Mouse (Mus musculus) ES-Bruce4 (cell line): ENCODE measurements at regions not wholly inside any gene's neighbourhood (a gene's known extent, or its start where the extent isn't known, plus 50 kb on each side); places are given as distances from the start of the nearest gene placed in this dataset.

ENCODE experiments used
- H3K27ac ChIP-seq: 2 replicates; pipeline ENCODE4 v1.5.1; 2012; ENCODE audit warnings: low read length, inconsistent platforms; ENCODE audit not compliant: insufficient read depth
- H3K27me3 ChIP-seq: 2 replicates; pipeline ENCODE4 v1.6.1; 2012; ENCODE audit warnings: mild to moderate bottlenecking, low read length, inconsistent platforms; ENCODE audit not compliant: control insufficient read depth, poor library complexity, insufficient read depth, severe bottlenecking
- H3K36me3 ChIP-seq: 2 replicates; pipeline ENCODE4 v1.6.1; 2012; ENCODE audit warnings: inconsistent platforms, mild to moderate bottlenecking, low read length, moderate library complexity; ENCODE audit not compliant: control insufficient read depth, poor library complexity, insufficient read depth, severe bottlenecking
- H3K4me1 ChIP-seq: one replicate; pipeline ENCODE4 v1.8.1; 2011; ENCODE audit warnings: low read length; ENCODE audit not compliant: control insufficient read depth, insufficient read depth
- H3K4me3 ChIP-seq: 2 replicates; pipeline ENCODE4 v1.5.1; 2011; ENCODE audit warnings: low read depth, mild to moderate bottlenecking, low read length
- H3K9ac ChIP-seq: 2 replicates; pipeline ENCODE4 v1.6.1; 2012; ENCODE audit warnings: low read depth, mild to moderate bottlenecking, inconsistent platforms; ENCODE audit not compliant: poor library complexity, severe bottlenecking
- H3K9me3 ChIP-seq: replicated peaks from 2 replicates; pipeline ENCODE4 v1.6.1; 2012; ENCODE audit warnings: mild to moderate bottlenecking, low read length, inconsistent platforms; ENCODE audit not compliant: control insufficient read depth, poor library complexity, insufficient read depth, severe bottlenecking
- CTCF ChIP-seq: IDR thresholded peaks from one replicate; pipeline ENCODE4 v1.8.1; 2011; ENCODE audit warnings: low read depth, low read length
- EP300 ChIP-seq: IDR thresholded peaks from 2 replicates; pipeline ENCODE4 v1.6.1; 2011; ENCODE audit warnings: low read depth, low read length; ENCODE audit not compliant: insufficient read depth
- POLR2A ChIP-seq: IDR thresholded peaks from one replicate; pipeline ENCODE4 v1.8.1; 2011; ENCODE audit warnings: low read length; ENCODE audit not compliant: insufficient read depth

DNA sequence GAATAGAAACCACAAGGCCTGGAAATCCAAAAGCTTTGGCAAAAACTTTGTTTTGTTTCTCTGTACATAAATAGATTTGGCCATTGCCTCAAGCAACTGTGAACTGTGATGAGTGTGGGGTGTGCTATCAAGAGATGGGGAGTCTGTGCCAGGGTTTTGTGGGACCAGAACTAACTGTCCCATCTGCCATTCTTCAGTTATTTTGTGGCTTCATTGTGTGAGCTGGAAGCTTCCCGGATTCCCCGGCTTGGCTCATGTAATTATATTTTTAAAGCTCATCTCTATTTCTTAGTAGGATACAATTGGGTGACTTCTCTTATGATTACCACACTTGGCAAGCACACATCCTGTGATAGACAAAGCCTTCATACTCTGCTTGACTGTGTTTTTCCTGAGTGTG lies 143.6 kb upstream of the Rasgrp1 start:
- no peak overlapping the region for H3K9ac ChIP-seq
- no peaks in the 10 kb centered on the region for H3K4me1 ChIP-seq
- TF ChIP-seq POLR2A = no peak
- TF ChIP-seq EP300 = no peak
- TF ChIP-seq CTCF = no peak
- no peaks in the 10 kb centered on the region for H3K36me3 ChIP-seq
- no peak overlapping the region for H3K27ac ChIP-seq
- H3K4me3 ChIP-seq = no peak overlapping the region
- no peaks in the 10 kb centered on the region for H3K9me3 ChIP-seq
- H3K27me3 ChIP-seq = no peaks in the 10 kb centered on the region; the same call in 1 of the 2 replicates

DNA sequence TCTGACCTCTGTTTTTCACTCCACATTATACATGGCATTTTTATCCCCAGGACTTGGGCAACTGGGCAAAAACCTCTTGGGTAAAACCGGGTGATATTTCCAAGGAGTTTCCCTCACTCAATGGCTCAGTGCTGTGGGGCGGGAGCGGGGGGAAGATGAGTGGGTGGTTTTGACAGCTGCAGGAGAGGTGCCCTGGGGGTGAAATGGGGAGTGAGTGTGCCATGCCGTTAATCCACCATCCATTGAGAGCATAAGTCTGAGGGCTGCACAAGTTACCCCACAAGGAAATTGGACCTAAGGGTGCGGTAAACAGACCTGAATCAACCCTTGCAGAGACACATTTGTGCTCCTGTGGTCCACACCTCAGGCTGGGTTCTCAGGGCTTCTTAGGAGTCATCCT lies 155.8 kb upstream of the Rasgrp1 start:
- TF ChIP-seq EP300 (no peak), CTCF (no peak), POLR2A (no peak)
- no peaks in the 10 kb centered on the region for H3K36me3 ChIP-seq
- H3K27ac ChIP-seq = no peak overlapping the region
- H3K9ac ChIP-seq = no peak overlapping the region
- no peak overlapping the region for H3K4me3 ChIP-seq
- no peaks in the 10 kb centered on the region for H3K27me3 ChIP-seq
- no peaks in the 10 kb centered on the region for H3K4me1 ChIP-seq
- H3K9me3 ChIP-seq = no peaks in the 10 kb centered on the region

DNA sequence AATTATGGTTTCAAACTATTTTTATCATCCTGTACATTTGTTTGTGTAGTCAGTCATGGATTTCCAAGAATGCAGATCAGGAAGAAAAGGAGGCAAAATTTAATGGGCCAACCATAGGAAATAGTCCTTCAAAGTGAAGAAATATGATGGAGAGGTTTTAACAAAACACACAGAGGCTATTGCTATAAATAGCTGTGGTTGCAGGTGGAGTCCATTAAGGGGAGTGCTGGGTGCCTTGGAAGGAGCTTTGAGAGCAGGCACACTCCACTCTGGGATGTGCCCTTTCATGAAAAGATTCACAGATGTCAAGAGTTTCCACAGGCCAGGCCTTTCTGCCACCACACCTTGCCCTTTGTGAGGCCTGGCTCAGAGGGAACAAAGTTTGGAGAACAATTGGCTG lies 159.8 kb upstream of the Rasgrp1 start:
- TF ChIP-seq EP300 (no peak), POLR2A (no peak)
- H3K9ac ChIP-seq = no peak overlapping the region
- no peak overlapping the region for H3K4me3 ChIP-seq
- no peaks in the 10 kb centered on the region for H3K4me1 ChIP-seq
- H3K9me3 ChIP-seq = no peaks in the 10 kb centered on the region; the same call in 1 of the 2 replicates
- no peaks in the 10 kb centered on the region for H3K36me3 ChIP-seq
- no peaks in the 10 kb centered on the region for H3K27me3 ChIP-seq
- no peak overlapping the region for H3K27ac ChIP-seq

DNA sequence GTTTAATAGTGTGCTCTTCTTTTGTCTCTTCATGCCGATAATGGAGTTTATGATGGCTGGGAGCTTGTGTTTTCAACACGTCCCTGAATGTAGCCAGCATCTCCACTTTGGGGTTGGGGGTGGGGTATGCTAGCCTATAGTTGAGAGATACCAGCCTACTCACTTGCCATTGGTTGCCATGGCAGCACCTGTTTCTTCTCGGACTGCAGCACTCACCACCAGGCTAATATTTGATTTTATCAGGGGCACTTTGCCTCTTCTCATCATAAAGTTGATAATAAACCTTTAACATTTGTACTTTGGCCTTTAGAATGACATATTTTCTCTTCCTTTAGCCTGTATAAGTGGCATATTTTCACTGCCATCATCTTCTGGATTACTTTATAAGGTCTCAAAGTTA lies 168.9 kb upstream of the Rasgrp1 start:
- no peak for TF ChIP-seq EP300
- no peak for TF ChIP-seq CTCF
- TF ChIP-seq POLR2A = no peak
- Histone ChIP-seq H3K27me3 (no peaks in the 10 kb centered on the region), H3K4me3 (no peak overlapping the region), H3K4me1 (no peaks in the 10 kb centered on the region), H3K27ac (no peak overlapping the region), H3K9me3 (no peaks in the 10 kb centered on the region; the same call in 1 of the 2 replicates), H3K9ac (no peak overlapping the region), H3K36me3 (no peaks in the 10 kb centered on the region)

DNA sequence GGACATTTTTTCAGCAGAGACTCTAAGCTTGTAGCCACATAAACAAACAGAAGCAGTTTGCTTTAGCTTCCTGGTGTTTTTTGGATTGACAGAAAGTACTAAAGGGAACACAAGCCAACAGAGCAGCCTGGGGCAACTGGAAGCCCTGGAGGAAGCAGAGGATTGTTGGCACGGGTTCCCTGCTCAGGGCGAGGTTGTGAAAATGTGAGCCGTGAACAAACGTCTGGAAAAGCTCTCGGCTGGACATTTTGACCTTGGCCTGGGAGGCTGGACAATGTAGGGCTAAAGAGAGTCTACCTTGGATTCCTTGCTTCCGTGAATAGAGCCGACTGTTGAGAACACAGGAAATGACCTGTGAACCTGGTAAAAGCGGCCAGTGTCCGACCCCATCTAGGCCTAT lies 169.8 kb upstream of the Rasgrp1 start:
- Histone ChIP-seq H3K36me3 (no peaks in the 10 kb centered on the region), H3K27me3 (no peaks in the 10 kb centered on the region), H3K27ac (no peak overlapping the region), H3K4me1 (no peaks in the 10 kb centered on the region), H3K9ac (no peak overlapping the region), H3K9me3 (no peaks in the 10 kb centered on the region), H3K4me3 (no peak overlapping the region)
- TF ChIP-seq POLR2A = no peak
- TF ChIP-seq CTCF = no peak
- no peak for TF ChIP-seq EP300

DNA sequence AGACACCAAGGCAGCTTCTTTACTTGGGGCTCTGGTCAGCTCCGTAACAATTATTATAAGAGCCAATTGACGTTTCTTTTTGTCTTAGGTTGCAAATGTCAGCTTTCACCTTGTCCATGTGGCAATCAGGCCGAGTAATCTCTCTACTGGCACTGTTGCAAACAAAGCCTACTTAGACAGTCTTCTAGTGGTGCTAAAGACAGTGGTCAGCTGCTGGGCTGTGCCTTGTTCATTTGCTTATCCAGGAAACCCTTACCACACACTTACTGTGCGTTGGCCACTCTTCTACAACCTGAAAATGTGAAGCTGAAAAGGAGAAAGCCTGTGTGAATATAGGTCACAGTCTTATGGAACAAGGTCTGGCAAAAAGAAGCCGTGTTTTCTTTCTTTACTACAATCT lies 181.6 kb upstream of the Rasgrp1 start:
- Histone ChIP-seq H3K4me3 (no peak overlapping the region), H3K27ac (no peak overlapping the region), H3K4me1 (no peaks in the 10 kb centered on the region), H3K9ac (no peak overlapping the region), H3K27me3 (no peaks in the 10 kb centered on the region), H3K36me3 (no peaks in the 10 kb centered on the region), H3K9me3 (no peaks in the 10 kb centered on the region)
- TF ChIP-seq CTCF (no peak), EP300 (no peak), POLR2A (no peak)
